18 mouse cellular contexts compared by ENCODE assay signal in genomic region chr2:149896337-149896736, GRCm38 (mm10).
A peak's percentile ranks its signal among the peaks of the same experiment; 100 is the strongest.
DNase-seq lines count a peak whose midpoint lies in the region; TF ChIP-seq lines count a peak whose summit lies in the region.
"Had no signal": no experiment of that assay in that cellular context is flagged by ENCODE, and none has a peak within 500 bp of the region (broad histone marks: within the 10 kb centered on the region; RNA-seq: fewer than 3 reads in every experiment).

No protein-coding gene starts in this region.

- H3K4me3 ChIP-seq in CH12.LX (replicated peaks in 1 of 3; ENCODE audit: low read depth in 2 of 3, low read length in 2 of 3, poor library complexity in 1 of 3): no peak overlapping the region
- H3K4me3 ChIP-seq in gastrocnemius, adult 2 months: no peak overlapping the region

- no peaks in the 10 kb centered on the region for H3K36me3 ChIP-seq in CH12.LX (replicated peaks in 1 of 2; ENCODE audit: control insufficient read depth in 1 of 2, insufficient read depth in 1 of 2, low read length in 1 of 2)
- H3K36me3 ChIP-seq: G1E had no signal

- TF ChIP-seq RAD21 in CH12.LX (IDR thresholded peaks at IDR 0.05; ENCODE audit: low read depth, low read length): no peak; the same call in 1 of the 2 replicates

- H3K9me3 ChIP-seq in CH12.LX (replicated peaks; ENCODE audit: low read length): no peaks in the 10 kb centered on the region

- no peak for TF ChIP-seq POLR2A in CH12.LX (IDR thresholded peaks at IDR 0.05; ENCODE audit: low read depth, low read length)

- in situ Hi-C loops in CH12.LX (cut with MboI; ENCODE audit: low pct_ligation_motif_present, low pct_unique_long_range_greater_than_20kb, low sequenced_read_pairs): no loop called here

- H3K27ac ChIP-seq in CH12.LX (ENCODE audit: insufficient read depth, low read depth): no peak overlapping the region
- no peak overlapping the region for H3K27ac ChIP-seq in gastrocnemius, adult 2 months

- H3K4me1 ChIP-seq in CH12.LX (ENCODE audit: control insufficient read depth in 1 of 2, insufficient read depth in 2 of 2): peaks cover 4 to 20% of the 10 kb centered on the region in 2 experiments

- peak; percentile 81 for TF ChIP-seq EP300 in CH12.LX (IDR thresholded peaks at IDR 0.05; ENCODE audit: low read length)

- intact Hi-C loops in gastrocnemius, adult 2 months (cut with DNase I): no loop called here

- dilution Hi-C loops in CH12.LX (cut with MboI; ENCODE audit: extremely low pct_ligation_motif_present, extremely low pct_unique_long_range_greater_than_20kb, low sequenced_read_pairs): no loop called here

- no peak overlapping the region for H3K4me2 ChIP-seq in CH12.LX (ENCODE audit: insufficient read depth, low read depth, poor library complexity, severe bottlenecking)

- H3K27me3 ChIP-seq in CH12.LX (replicated peaks): no peaks in the 10 kb centered on the region
- H3K27me3 ChIP-seq: Patski had no signal

- H3K79me2 ChIP-seq in CH12.LX (replicated peaks; ENCODE audit: control insufficient read depth, extremely low read depth, insufficient read depth, poor library complexity, severe bottlenecking): no peaks in the 10 kb centered on the region

- H3K9ac ChIP-seq in CH12.LX (ENCODE audit: insufficient read depth, low read depth): no peak overlapping the region

- TF ChIP-seq CTCF in CH12.LX (conservative IDR thresholded peaks at IDR 0.05 in 1 of 2, IDR thresholded peaks at IDR 0.05 in 1 of 2; ENCODE audit: low read depth in 2 of 2, low read length in 2 of 2): no peak
- TF ChIP-seq CTCF in gastrocnemius, adult 2 months (IDR thresholded peaks at IDR 0.05): no peak

- DNase-seq in heart, adult 11 months: peak; percentile 72
- no peak for DNase-seq in heart, postnatal 4 days
- DNase-seq in A20 (ENCODE audit: low read depth, low spot score): peak; percentile 8
- DNase-seq in CH12.LX (ENCODE audit: extremely low read depth): peak; percentile 71
- no peak for DNase-seq in gastrocnemius, adult 2 months
- DNase-seq in lung, postnatal 25 days (ENCODE audit: low spot score): no peak
- DNase-seq: adrenal gland, adult 2 months; adrenal gland, adult 8-10 months; adrenal gland, postnatal 10 days; adrenal gland, postnatal 14 days; adrenal gland, postnatal 25 days; adrenal gland, postnatal 36 days; B cell, adult 2 months; cerebellum, adult 11 months; cerebellum, adult 11-12 months; cerebellum, adult 8-10 months had no signal

TF ChIP-seq in CH12.LX, 34 proteins besides CTCF, POLR2A, EP300 and RAD21:
- no peak for TF ChIP-seq SIN3A (IDR thresholded peaks at IDR 0.05; ENCODE audit: low read length)
- TF ChIP-seq TBP (conservative IDR thresholded peaks at IDR 0.05; ENCODE audit: low read depth, low read length): no peak
- no peak for TF ChIP-seq MXI1 (IDR thresholded peaks at IDR 0.05; ENCODE audit: low read depth, low read length)
- no peak for TF ChIP-seq NELFE (IDR thresholded peaks at IDR 0.05; ENCODE audit: low read depth, low read length)
- peak; percentile 97 for TF ChIP-seq MAFK (IDR thresholded peaks at IDR 0.05; ENCODE audit: insufficient replicate concordance, low read length)
- TF ChIP-seq JUND (conservative IDR thresholded peaks at IDR 0.05; ENCODE audit: low read depth, low read length): no peak
- TF ChIP-seq ZMIZ1 (IDR thresholded peaks at IDR 0.05; ENCODE audit: low read depth, low read length): no peak
- TF ChIP-seq E2F4 (IDR thresholded peaks at IDR 0.05; ENCODE audit: insufficient replicate concordance, low read depth, low read length): no peak
- TF ChIP-seq ETS1 (conservative IDR thresholded peaks at IDR 0.05; ENCODE audit: low read depth, low read length): no peak
- no peak for TF ChIP-seq MAZ (IDR thresholded peaks at IDR 0.05; ENCODE audit: low read depth, low read length)
- no peak for TF ChIP-seq MAX (IDR thresholded peaks at IDR 0.05; ENCODE audit: low read length)
- TF ChIP-seq SMC3 (IDR thresholded peaks at IDR 0.05; ENCODE audit: low read depth, low read length): no peak
- no peak for TF ChIP-seq BHLHE40 (IDR thresholded peaks at IDR 0.05; ENCODE audit: low read depth, low read length)
- no peak for TF ChIP-seq CHD2 (IDR thresholded peaks at IDR 0.05; ENCODE audit: low read length)
- TF ChIP-seq IRF4 (IDR thresholded peaks at IDR 0.05; ENCODE audit: low read depth, low read length): peak; percentile 88
- TF ChIP-seq ZKSCAN1 (IDR thresholded peaks at IDR 0.05; ENCODE audit: borderline replicate concordance, low read depth, low read length): no peak
- TF ChIP-seq USF2 (conservative IDR thresholded peaks at IDR 0.05; ENCODE audit: low read depth, low read length): no peak

Comparison
In these comparisons a context has a peak if more than half of its experiments do, and no peak if none do; other contexts are left out.
1. DNase-seq: peak in heart, adult 11 months (single experiment), A20 (single experiment) and CH12.LX (single experiment); none in heart, postnatal 4 days (single experiment), gastrocnemius, adult 2 months (single experiment) and lung, postnatal 25 days (single experiment).